Mouse (Mus musculus): ENCODE measurements at regions not wholly inside any gene's neighbourhood (a gene's known extent, or its start where the extent isn't known, plus 50 kb on each side); places are given as distances from the start of the nearest gene placed in this dataset.
A peak's percentile ranks its signal among the peaks of the same experiment; 100 is the strongest.

DNA sequence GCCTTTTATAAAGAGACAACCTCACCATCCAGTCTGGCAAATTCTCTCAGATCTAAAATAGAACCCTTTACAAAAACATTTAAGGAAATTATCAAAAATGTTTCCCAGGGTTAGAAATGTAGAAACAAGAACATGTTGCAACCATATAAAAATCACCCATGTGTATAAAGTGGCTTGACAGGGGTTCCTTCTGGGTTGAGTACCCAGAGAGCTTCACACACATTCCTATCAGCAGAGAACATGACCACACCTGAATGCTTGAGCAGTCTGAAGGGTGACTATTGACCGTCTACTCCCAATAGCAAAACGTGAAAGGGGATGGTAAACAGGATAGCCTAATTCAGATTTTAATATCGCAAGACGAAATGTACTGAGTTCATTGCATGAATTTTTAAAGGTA lies 57.8 kb upstream of the Zfand5 start:
- DNase-seq: no peak

DNA sequence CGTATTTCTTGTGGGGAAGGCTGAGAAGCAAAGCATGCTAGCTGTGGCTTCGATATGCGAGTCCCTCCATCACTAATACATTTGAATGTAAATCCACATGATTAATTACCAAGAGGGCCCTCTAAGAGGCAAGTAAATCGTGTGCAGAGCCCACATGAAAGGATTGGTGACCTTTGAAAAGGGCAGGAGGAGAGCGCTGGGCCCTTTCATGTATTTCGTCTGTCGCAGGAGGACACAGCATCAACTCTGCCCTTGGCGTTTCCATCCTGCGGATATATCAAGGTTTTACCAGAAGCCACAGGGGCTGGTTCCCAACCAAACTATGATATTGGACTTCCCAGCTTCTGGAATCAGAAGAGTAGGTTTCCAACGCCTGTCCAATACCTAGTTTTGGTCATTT lies 78.6 kb upstream of the Zfand5 start:
- peak; percentile 54 for DNase-seq

DNA sequence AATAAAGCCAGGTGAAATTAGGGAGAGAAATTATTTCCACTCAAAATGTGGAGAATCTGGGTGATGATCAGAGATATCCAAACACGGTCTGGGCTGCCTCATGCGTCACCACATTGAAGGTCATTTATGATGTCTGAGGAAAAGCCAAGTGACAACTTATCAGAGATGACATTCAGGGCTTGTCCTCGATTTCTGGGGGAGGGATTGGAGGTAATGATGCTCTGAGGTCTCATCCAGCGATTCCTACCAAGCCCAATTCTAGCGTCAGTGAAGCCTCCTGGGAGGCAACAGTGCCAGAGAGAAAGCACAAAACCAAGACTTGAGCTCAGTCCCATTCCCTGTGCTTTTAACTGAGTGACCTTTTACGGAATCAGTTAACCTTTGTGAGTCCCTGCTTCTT lies 79.5 kb upstream of the Zfand5 start:
- peak; percentile 41 for DNase-seq

DNA sequence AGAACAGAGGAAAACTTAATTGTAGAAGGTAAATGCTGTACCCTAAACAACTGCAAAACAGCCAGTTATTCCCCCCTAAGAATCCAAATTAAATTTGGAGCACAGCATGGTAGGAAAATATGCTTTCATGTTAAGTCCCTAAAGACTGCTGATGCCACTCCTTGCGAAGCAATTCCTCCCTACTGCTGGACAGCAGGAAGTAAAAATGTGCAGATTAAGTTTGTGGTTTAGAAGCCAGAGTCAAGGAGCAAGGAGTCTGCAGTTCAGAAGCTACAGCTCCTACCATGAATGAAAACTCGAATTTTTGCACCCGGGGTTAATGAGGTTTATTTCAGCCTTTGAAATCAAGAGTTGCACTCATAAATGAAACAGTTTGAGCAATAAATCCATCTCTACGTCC lies 82.9 kb upstream of the Zfand5 start:
- no peak for DNase-seq

DNA sequence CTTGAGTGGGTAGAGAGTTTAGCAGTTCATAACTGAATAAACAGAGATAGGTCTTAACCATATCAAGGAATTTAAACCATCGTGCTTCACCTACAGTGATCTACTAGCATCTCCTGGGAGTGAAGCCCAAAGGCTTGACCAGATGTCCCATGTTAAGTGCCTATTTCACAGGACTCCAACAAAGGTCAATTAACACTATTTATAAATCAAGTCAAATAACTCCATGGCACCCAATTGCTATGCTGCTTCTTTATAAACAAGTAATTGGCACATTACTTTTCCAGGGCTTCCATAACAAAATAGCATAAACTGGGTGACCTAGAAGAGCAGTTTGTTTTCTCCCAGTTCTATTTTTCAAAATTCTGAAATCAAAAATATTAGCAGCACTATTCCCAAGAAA lies 85.4 kb upstream of the Zfand5 start:
- no peak for DNase-seq

DNA sequence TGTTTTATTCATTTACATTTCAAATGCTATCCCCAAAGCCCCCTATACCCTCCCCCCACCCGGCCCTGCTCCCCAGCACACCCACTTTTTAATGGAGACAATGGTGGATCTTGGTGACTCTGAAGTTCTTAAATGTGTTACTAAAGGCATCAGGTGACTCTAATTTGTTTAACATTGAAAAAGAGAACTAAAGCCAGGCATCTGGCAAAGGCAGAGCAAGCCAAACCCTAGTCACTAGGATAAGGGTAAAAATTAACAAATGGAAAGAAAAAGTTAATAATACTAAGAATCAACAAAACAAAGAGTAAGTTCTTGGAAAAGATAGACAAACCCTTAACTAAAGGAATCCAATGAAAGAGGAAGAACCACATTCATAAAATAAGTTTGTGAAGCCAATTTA lies 86.1 kb upstream of the Zfand5 start:
- DNase-seq: no peak

DNA sequence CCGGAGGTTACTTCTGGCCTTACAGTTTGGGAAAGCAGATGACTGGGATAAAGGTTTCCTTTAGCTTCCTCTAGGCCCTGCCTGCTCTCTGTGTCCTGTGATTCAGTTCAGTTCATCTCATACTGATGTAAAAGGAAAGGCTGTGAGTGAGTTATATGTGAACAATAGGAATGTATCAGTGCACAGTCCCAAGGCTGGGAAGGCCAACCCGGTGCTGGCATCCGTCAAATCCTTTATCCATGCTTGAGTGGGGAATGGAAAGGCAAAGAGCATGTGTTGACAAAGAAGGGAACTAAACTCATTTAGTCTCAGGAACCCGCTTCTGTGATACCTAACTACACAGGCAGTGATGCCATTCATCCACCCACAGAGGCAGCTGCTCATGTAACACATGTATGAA lies 89.0 kb upstream of the Zfand5 start:
- DNase-seq: no peak

DNA sequence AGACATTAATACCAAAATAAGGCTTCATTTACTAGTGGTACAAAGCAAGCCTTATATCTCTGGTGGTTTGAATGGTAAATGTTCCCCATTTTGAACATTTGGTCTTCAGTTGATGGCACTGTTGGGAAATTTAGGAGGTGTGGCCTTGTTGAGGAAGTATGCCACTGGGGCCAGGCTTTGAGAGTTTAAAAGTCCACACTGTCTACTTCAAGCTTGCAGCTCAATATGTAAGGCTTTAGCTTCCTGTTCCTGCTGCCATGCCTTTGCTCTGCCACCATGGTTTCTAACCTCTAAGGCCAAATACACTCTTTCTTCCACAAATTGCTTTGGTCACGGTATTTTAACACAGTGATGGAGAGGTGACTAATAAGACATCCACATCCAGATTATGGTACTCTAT lies 92.2 kb upstream of the Zfand5 start:
- no peak for DNase-seq

DNA sequence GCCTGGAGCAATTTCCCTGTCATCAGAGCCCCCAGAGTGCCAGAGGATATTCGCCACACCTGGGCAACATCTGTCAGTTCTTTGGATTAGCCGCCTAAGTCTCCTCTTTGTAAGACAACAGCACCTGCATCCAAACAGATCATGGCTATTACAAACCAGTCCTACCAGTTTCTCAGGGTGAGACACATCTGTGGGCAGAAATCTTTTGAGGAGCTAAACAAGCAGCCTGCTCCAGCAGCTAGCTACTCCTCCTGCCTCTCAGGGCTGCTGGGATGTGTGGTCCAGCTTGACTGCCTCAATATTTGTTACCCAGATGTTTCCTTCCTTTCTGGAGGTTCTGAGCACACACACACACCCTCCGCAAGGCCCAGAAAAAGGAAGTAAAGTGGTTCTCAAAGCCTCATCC lies 96.6 kb upstream of the Zfand5 start:
- no peak for DNase-seq

DNA sequence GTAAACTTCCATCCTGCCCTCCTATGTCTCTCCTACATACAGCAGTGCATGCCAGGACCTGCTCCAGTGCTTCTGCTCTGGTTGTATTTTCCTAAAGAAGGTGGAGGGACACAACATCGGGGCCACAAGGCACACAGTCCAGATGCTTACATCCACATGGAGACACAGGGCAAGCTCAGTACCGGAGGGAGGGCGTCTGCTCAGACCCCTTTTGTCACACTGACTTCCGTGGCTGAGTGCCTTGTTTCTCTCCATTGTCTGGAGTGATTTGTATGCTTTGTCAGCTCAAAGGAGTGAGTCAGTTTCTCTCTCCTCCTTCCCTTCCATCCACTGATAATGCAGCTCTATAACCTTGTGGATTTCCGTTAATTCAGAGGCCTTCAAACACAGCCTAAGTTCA lies 97.4 kb upstream of the Zfand5 start:
- DNase-seq: peak; percentile 69

DNA sequence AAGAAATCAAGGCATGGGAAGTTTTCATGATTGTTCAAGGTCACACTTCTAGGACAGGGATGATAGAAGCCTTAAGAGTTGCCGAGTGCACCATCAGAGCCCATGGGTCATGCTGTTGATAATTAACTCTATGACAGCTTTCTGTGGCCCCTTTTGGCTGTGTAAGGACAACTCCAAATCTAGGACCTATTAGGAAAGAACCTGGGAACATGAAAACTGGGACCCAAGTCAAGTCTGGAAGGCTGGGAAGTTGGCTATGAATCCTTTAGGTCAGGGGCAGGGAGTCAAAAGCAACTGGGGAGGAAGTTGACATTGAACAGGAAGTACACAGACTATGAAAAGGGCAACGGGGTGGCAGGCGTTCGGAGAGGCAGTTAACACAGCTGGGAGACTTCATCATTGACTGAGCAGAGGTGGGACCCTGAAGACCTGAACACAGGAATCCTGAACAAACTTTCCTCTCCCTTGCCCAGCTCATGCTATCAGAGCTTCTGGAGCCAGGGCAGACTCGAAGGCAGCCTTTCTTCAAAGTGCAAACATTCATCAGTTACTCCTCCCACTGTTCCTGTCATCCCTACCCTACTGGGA lies 98.1 kb upstream of the Zfand5 start:
- peak; percentile 58 for DNase-seq

DNA sequence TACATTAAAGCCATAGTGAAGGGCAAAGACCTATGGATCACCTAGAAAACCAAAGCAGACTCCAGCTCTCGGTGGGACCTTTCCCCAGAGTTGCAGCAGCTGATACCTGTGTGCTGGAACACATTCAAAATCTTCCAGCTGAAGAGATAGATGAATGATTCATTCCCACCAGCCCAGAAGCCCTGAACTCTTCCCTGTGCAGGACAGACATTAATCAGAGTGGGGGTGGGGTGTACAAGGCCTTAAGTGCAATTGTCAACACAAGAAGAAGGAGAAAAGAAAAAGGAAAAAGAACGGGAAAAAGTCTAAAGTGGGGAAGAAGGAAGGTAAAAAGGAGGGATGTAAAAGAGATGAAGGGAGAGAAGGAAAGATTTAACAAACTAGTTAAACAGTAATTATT lies 100.9 kb upstream of the Zfand5 start:
- peak; percentile 73 for DNase-seq

DNA sequence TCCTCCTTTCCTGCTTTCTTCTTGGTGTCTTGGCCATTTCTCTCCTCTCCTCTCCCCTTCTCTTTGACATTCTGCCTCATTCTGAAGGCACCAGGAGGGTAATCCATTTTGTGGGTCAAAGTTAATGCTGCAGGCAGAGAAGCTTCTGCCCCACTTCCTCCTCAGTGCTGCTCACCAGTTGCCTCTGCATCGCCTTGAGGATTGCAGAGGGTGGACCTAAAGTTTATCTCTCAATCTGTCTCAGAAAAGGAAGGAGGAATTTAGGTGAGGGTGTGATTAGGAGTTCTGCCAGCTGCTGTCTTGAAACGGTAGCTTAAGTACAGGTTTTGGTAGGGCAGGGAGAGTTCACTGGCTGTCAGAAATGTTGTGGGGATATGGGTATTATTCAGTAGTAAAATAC lies 101.3 kb upstream of the Zfand5 start:
- no peak for DNase-seq

DNA sequence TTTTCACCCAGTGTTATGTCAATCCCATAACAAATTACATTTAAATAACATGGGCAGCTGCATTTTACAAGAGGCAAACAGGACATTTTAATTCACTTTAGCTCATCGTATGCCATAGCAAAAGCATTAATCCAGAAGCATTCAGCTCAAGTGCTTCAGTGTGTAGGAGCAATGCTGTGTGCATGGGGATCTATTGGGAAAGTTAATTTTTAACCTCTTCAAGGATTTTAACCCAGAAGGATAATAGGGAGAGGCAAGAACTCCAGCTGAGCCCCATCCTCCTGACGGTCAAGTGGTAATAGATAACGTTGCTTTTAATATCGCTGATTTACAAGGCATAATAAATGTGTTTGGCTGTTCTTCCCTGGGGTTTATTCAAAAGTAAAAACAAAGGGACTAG lies 105.1 kb upstream of the Zfand5 start:
- DNase-seq: no peak

DNA sequence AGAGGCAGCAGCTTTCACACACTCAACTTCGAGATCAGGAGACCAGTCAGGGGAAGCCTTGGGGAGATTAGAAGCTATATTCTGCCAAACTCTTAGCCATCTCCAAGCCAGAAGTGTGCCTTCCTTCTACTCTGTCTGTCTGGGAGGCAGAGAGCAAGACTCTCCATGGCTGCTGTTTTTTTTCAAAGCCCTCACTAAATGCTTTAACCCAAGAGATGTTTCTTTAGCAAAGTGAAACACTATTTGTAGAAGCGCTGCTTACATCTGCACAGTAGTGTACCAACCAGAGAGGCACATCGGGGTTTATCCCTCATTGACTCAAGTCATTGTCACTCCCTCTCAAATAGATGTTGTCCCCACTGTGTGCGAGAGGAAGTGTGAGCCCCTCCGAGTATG lies 105.6 kb upstream of the Zfand5 start:
- DNase-seq: no peak

DNA sequence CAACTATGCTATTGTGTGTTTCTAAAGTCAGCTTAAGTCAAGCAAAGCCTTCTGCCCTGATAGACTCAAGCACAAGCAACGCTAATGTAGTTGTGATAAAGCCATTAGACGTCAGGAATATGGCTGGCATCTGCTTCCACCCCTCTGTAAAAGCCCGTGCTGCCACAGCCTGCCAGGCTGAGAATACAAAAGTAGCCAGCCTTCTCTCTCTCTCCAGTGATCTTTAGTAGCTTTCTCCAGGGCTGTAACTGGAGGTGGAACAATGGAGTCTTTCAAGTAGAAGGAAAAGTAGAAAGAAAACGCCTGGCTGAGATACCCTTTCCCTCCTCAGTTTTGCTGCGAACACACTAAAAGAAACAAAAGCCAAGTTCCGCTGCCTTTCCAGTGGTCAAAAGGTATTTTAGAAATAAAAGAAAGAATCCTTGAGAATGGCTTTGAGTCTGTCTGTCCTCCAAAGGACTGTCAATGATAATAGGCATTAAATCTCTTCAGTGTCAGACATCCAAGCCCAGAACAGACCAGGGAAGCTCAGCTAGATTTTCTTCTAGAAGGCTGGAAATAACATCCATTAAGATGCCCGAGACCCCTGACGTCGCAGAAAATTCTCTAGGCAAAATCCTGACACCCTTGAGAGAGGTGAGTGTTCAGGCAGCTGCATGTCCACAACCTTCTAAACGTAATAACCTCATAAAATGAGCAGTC lies 106.2 kb upstream of the Zfand5 start:
- DNase-seq: peak; percentile 31

DNA sequence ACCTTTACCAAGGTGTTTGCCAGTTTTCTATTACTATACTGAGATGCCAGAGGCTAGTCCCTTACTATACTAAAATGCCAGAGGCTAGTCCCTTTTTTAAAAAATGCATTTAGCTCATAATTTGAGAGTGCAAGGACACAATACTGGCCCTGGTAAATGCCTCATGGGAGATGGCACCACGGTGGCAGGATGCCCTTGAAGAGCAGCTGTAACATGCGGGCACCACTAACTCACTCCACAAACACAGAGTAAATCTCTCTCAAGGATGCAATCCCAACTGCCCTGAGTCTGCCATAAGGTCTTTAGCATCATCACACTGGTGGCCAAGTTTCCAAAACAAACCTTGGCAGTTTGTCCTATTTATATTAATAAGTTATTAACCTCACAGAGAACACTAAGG lies 108.1 kb upstream of the Zfand5 start:
- peak; percentile 46 for DNase-seq

DNA sequence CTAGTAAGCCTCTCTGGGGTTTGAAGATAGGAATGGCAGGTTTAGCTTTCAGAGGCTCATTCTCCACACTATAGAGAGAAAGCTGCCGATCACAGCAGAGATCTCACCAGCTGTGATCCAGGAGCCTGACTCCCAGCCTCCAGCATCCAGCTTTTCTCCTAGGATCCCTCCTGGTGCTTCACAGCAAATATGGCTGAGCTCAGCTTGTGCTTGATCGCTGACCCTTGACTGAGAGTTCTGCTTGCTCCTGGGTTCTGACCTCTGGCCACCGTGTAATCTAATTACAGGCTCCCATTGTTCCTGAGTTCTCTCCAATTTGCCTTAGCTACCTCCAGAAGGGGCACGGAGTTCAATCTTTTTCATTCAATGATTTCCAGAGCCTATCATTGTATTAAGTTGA lies 111.1 kb upstream of the Zfand5 start:
- DNase-seq: no peak

DNA sequence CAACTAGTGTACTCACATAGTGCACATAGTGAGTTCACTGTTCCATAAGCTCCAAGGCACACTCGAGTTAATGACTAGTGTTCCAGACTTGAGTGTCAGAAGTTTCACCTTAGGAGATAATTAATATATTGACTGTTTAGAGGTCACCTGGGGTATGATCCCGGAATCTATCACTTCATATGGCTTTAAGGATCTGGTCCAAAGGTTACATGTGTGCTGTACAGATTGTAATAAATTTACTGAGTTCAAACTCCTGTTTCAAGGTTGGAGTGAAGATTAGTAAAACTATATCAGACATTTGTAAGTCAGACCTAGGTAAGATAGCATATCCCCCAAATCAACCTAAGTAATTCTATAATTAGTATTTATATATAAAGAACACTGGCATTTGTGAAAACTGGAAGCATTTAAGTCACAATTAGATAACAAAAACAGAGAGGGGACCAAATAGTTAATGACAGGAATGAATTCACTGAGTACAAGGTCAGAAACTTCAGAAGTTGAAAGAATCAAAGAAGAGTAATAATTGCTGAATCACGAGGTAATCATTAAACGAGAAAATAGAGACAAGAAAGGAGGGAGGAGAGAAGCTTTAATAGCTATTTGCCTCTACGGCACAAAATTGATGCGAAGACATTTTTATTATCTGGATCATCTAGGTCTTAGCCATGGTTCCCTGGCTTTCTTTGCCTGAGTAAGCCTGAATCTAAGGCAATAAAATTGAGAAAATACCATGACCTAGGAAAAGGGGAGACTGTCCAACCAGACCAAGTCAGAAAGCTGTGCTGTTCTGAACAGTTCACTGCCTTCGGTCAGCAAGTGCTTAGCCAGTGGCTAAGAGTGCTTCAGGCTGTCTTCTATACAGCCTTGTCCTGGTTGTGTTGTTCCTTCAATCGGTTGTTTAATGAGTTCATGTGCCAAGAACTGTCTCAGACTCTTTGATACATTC lies 112.6 kb upstream of the Zfand5 start:
- DNase-seq: no peak

DNA sequence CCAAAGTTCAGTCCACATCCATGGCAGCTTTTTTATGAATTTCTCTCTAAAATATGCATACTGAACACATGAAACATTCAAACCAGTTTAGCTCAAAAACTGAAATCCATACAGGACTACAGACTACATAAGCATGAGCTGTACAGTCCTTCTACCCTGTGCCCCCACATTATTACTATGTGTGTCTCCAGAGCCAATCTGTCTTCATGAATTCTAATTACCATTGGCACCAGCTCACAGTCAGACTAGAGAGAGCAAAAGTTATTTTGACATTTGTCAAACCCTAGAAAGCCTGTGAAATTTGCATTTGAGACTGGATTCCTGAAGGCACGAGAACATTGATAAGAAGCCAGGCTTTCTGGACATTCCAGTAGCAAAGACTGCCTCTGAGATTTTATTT lies 117.9 kb upstream of the Zfand5 start:
- no peak for DNase-seq

DNA sequence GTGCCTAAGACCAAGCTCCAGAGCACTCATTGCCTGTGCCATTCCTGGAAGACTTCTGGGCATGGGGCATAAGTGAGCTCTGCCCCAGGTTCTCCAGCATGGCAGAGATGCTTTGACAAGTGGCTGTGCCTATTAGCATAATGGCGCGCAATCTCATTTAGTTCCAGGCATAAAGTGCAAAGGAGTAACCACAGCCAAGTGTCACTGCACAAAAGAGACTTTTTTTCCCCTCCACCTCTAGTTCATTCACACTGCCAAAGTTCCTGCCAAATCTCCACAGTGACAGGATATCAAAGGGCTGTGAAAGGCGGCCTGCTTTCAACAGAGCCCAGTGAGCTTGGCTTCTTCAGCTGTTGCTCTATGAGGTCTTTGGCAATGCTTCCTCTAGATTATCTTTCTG lies 120.1 kb upstream of the Zfand5 start:
- peak; percentile 19 for DNase-seq

DNA sequence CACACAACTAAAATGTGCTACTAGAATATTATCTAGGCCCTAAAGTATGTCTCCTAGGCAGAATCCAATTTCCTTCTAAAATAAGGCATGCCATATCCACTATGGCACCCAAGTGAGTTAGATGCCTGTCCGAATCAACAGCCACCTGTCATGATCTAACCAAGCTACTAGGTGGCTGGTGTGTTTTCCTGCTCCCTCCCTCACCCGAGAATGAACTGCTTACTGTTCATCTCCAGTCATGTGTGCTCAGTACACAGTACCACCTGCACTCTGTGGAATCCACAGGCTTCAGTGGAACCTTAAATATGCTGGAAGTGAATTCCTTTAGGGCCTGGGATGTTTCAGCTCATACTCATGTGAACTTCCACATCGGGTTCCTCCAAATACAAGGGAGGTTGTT lies 121.2 kb upstream of the Zfand5 start:
- no peak for DNase-seq

DNA sequence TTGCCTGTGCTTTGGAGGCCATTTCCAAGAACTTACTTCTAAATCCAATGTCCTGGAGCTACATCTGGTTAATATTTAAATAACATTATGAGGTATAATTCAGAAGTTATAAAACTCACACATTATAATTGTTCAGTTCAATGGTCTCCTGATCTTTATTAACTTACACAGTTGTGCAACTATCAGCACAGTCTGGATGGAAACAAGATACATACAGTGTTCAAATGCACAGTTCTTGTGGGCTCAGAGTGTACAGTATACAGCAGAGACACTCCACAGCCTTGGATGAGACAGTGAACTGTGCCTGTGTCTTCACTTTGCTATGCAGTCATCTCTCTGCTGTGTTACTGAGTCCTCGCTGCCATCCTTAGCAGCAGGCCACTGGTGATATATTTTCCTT lies 121.8 kb upstream of the Zfand5 start:
- no peak for DNase-seq

Data from adrenal gland, postnatal 10 days (tissue).